Mouse (Mus musculus) midbrain, embryonic 11.5 days (tissue): ENCODE measurements at regions not wholly inside any gene's neighbourhood (a gene's known extent, or its start where the extent isn't known, plus 50 kb on each side); places are given as distances from the start of the nearest gene placed in this dataset.

ENCODE experiments used
- ATAC-seq: fragments of 200-750 bp; cut with Nextera tagmentation; 2 replicates; pipeline ENCODE4 v1.8.0; 2017; ENCODE audit warnings: moderate TSS enrichment, moderate library complexity; ENCODE audit not compliant: low FRiP score
- DNase-seq: peaks from one replicate; pipeline ENCODE4 v3.0.0; 2015; ENCODE audit warnings: low spot score; ENCODE audit errors: missing footprints
- H3K27ac ChIP-seq: fragments of 300-500 bp; sonication (generic); 2 replicates; pipeline ENCODE4 v1.5.1; 2014; ENCODE audit warnings: low read depth, low read length
- H3K27me3 ChIP-seq: fragments of 300-500 bp; sonication (generic); 2 replicates; pipeline ENCODE4 v1.6.1; 2014; ENCODE audit warnings: mild to moderate bottlenecking, low read length, moderate library complexity, mixed read lengths; ENCODE audit not compliant: control insufficient read depth, insufficient read depth
- H3K36me3 ChIP-seq: fragments of 300-500 bp; sonication (generic); 2 replicates; pipeline ENCODE4 v1.6.1; 2014; ENCODE audit warnings: mild to moderate bottlenecking, low read length, moderate library complexity, mixed read lengths; ENCODE audit not compliant: control insufficient read depth, insufficient read depth
- H3K4me1 ChIP-seq: fragments of 300-500 bp; sonication (generic); 2 replicates; pipeline ENCODE4 v1.6.1; 2014; ENCODE audit warnings: low read length; ENCODE audit not compliant: control insufficient read depth, insufficient read depth
- H3K4me2 ChIP-seq: fragments of 300-500 bp; sonication (generic); 2 replicates; pipeline ENCODE4 v1.6.1; 2014; ENCODE audit warnings: mild to moderate bottlenecking, moderate library complexity
- H3K4me3 ChIP-seq: fragments of 300-500 bp; sonication (generic); 2 replicates; pipeline ENCODE4 v1.5.1; 2014; ENCODE audit warnings: low read depth, low read length
- H3K9ac ChIP-seq: fragments of 300-500 bp; sonication (generic); 2 replicates; pipeline ENCODE4 v1.6.1; 2014; ENCODE audit warnings: low read length
- H3K9me3 ChIP-seq: fragments of 300-500 bp; sonication (generic); 2 replicates; pipeline ENCODE4 v1.6.1; 2016; ENCODE audit warnings: low read length; ENCODE audit not compliant: control insufficient read depth
- WGBS: fragments of 180-500 bp; shearing (Covaris S2); extraction: QIAGEN DNeasy Blood & Tissue Kit; methylation state at CpG from one replicate; pipeline ENCODE4 v1.1.7; 2014; 5-methylcytosine and 5-hydroxymethylcytosine counted together

GRCm38 (mm10) chr4:137148756-137149155 is 100.2 kb upstream of the Zbtb40 start:
- no peaks in the 10 kb centered on the region for H3K27me3 ChIP-seq
- H3K36me3 ChIP-seq, result no peaks in the 10 kb centered on the region
- H3K27ac ChIP-seq, result no peak overlapping the region
- no peak for DNase-seq
- no peaks in the 10 kb centered on the region for H3K4me1 ChIP-seq
- no peak overlapping the region for H3K4me3 ChIP-seq
- no peak for ATAC-seq
- H3K9ac ChIP-seq, result no peak overlapping the region
- 85% methylated on average over 4 of the region's 4 CpGs for WGBS
- no peaks in the 10 kb centered on the region for H3K9me3 ChIP-seq
- H3K4me2 ChIP-seq, result no peak overlapping the region

DNA sequence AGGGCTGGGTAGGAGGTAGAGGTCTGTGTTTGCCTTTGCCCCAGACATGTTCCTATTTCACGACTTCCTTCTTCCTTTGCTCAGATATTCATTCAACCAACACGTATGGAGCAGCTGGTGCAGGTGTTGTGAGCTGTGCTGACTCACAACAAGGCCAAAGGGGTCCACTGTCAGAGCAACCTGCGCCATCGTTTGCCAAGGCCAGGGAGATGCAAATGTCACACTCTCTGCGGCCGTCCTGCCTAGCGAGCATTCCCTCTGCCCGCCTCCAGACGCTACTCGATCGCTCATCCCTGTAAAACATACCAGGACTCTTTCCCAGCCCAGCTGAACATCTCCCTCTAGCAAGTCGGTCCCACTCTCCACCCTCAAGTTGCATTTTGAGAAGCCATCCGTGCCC is 99.2 kb upstream of the Zbtb40 start:
- H3K36me3 ChIP-seq, result no peaks in the 10 kb centered on the region
- ATAC-seq (no peak), DNase-seq (no peak)
- no peak overlapping the region for H3K4me2 ChIP-seq
- H3K4me1 ChIP-seq, result no peaks in the 10 kb centered on the region; the same call in 1 of the 2 replicates
- no peak overlapping the region for H3K4me3 ChIP-seq
- H3K27me3 ChIP-seq, result no peaks in the 10 kb centered on the region
- no peaks in the 10 kb centered on the region for H3K9me3 ChIP-seq
- no peak overlapping the region for H3K9ac ChIP-seq
- H3K27ac ChIP-seq, result no peak overlapping the region
- WGBS, result 82% methylated on average over 13 of the region's 13 CpGs

DNA sequence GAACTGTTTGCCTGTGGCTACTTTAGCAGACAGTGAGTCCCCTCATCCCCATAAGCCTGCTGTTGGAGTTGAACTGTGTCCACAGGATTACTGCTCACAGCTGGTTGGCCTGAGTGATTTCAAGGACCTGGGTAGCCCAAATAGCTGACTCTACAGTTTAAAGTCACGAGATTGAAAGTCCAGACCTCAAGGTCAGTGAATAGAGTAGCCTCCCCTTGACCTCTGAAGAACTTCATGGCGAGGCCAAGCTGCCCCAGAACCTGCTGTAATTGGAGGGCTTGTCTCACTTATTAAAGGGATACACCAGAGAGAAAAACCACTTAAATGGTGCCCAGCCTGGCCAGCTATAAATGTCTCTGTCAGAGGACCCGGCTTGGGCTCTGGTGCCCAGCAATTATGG is 97.7 kb upstream of the Zbtb40 start:
- H3K9ac ChIP-seq, result no peak overlapping the region
- no peak overlapping the region for H3K27ac ChIP-seq
- H3K27me3 ChIP-seq, result no peaks in the 10 kb centered on the region
- peaks cover 7% of the 10 kb centered on the region for H3K4me1 ChIP-seq
- no peak overlapping the region for H3K4me2 ChIP-seq
- ATAC-seq (no peak), DNase-seq (no peak)
- no peaks in the 10 kb centered on the region for H3K9me3 ChIP-seq
- no peak overlapping the region for H3K4me3 ChIP-seq
- 63% methylated on average over 3 of the region's 3 CpGs for WGBS
- no peaks in the 10 kb centered on the region for H3K36me3 ChIP-seq

GRCm38 (mm10) chr4:137142316-137142715 is 93.7 kb upstream of the Zbtb40 start:
- DNase-seq (no peak), ATAC-seq (peak; percentile 68; the same call in 1 of the 2 replicates)
- Histone ChIP-seq H3K4me2 (no peak overlapping the region), H3K36me3 (no peaks in the 10 kb centered on the region), H3K9me3 (no peaks in the 10 kb centered on the region), H3K27me3 (no peaks in the 10 kb centered on the region), H3K4me1 (peaks cover 7% of the 10 kb centered on the region), H3K4me3 (no peak overlapping the region), H3K27ac (no peak overlapping the region), H3K9ac (no peak overlapping the region)
- WGBS, result 37% methylated on average over 9 of the region's 9 CpGs

DNA sequence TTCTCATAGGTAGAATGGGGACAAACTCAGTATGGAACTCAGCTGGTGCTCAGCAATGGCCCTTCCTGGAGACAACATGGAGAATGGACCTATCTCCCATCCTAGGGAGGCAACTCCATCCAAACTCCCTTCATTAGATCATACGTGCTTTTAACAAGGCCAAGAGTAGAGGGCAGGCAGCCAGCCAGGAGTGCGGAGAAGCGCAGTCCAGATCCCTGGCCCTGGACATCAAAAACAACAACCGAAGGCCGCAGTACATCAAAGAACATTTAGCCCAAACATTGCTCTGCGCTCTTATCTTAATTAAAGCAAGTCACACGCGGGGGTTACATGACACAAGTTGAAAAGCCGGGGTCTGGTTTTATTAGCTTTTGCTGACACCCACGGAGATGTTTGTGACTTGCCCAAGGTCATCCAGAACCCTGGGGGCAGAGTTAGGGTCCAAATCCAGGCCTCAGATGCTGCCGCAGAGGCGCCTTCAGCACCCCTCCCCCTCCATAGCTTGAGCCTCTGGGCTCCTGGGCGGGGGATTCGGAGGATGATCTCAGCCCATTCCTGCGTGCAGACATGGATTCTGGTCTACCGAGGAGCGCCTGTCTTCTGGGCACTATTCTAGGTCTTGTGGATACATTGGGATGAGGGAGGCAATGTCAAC is 90.6 kb upstream of the Zbtb40 start:
- Histone ChIP-seq H3K36me3 (no peaks in the 10 kb centered on the region), H3K4me1 (peaks cover 9% of the 10 kb centered on the region), H3K9ac (no peak overlapping the region), H3K9me3 (no peaks in the 10 kb centered on the region), H3K27me3 (no peaks in the 10 kb centered on the region), H3K4me3 (no peak overlapping the region), H3K4me2 (no peak overlapping the region), H3K27ac (no peak overlapping the region)
- no peak for ATAC-seq
- WGBS, result 82% methylated on average over 17 of the region's 17 CpGs
- peak; percentile 26 for DNase-seq

GRCm38 (mm10) chr4:137138127-137138526 is 89.5 kb upstream of the Zbtb40 start:
- Histone ChIP-seq H3K27me3 (no peaks in the 10 kb centered on the region), H3K9ac (no peak overlapping the region), H3K36me3 (no peaks in the 10 kb centered on the region), H3K4me1 (peaks cover 9% of the 10 kb centered on the region), H3K4me3 (no peak overlapping the region), H3K9me3 (no peaks in the 10 kb centered on the region), H3K27ac (no peak overlapping the region), H3K4me2 (no peak overlapping the region)
- DNase-seq (no peak), ATAC-seq (no peak)
- WGBS, result 82% methylated on average over 6 of the region's 6 CpGs

- H3K4me2 ChIP-seq, result no peak overlapping the region
- WGBS, result 81% methylated on average over 4 of the region's 4 CpGs
- no peaks in the 10 kb centered on the region for H3K27me3 ChIP-seq
- H3K9me3 ChIP-seq, result no peaks in the 10 kb centered on the region
- DNase-seq (no peak), ATAC-seq (no peak)
- no peak overlapping the region for H3K27ac ChIP-seq
- H3K9ac ChIP-seq, result no peak overlapping the region
- peaks cover 2% of the 10 kb centered on the region; the same call in 1 of the 2 replicates for H3K4me1 ChIP-seq
- H3K36me3 ChIP-seq, result no peaks in the 10 kb centered on the region
- no peak overlapping the region for H3K4me3 ChIP-seq
These were observed 87.7 kb upstream of the Zbtb40 start for GRCm38 (mm10) chr4:137136313-137136712.

DNA sequence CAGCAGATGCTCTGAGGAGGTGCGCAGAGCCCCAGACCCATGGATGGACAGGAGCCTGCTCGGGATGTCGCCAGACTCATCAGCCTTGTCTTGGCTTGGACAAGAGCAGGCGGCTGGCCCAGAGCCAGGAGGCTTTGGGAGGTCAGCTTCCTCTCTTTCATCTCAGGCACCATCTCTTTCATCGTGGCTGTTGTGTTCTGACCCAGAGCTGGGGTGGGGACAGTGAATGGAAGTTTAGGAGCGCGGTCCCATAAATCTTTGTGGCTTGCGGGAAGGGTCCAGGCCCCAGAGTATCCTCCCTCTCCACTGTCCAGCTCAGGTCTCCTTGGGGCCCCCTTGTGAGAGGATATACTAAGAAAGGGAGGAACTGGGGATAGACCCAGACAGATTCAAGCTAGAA is 87.2 kb upstream of the Zbtb40 start:
- 81% methylated on average over 8 of the region's 8 CpGs for WGBS
- H3K27me3 ChIP-seq, result no peaks in the 10 kb centered on the region
- no peak overlapping the region for H3K9ac ChIP-seq
- ATAC-seq (no peak), DNase-seq (no peak)
- no peaks in the 10 kb centered on the region for H3K36me3 ChIP-seq
- peaks cover 2% of the 10 kb centered on the region; the same call in 1 of the 2 replicates for H3K4me1 ChIP-seq
- H3K4me2 ChIP-seq, result no peak overlapping the region
- no peak overlapping the region for H3K27ac ChIP-seq
- no peaks in the 10 kb centered on the region for H3K9me3 ChIP-seq
- no peak overlapping the region for H3K4me3 ChIP-seq

DNA sequence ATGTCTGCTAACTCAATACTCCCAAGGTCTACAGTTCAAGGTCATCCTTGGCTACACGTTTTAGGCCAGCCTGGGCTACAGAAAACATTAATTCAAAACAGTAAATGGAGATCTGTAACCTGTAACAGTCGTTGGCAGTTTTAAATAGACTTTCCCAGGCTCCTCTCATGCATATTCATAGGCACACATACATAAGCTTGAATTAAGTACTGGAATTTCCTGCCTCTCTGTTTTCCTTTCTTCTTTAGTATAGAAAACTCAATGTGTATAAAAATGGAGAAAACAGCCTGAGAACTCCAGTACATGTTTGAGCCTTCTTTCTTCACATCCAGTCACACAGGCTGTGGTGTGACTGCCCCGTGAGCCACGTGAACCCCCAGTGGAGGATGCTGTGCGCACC is 86.0 kb upstream of the Zbtb40 start:
- no peaks in the 10 kb centered on the region for H3K27me3 ChIP-seq
- H3K36me3 ChIP-seq, result no peaks in the 10 kb centered on the region
- H3K27ac ChIP-seq, result no peak overlapping the region
- H3K4me3 ChIP-seq, result no peak overlapping the region
- H3K9me3 ChIP-seq, result no peaks in the 10 kb centered on the region
- 66% methylated on average over 5 of the region's 5 CpGs for WGBS
- H3K4me1 ChIP-seq, result peaks cover 2% of the 10 kb centered on the region; the same call in 1 of the 2 replicates
- no peak for ATAC-seq
- DNase-seq, result no peak
- no peak overlapping the region for H3K9ac ChIP-seq
- H3K4me2 ChIP-seq, result no peak overlapping the region
